Mouse (Mus musculus) T-helper 1 cell (primary cell): ENCODE measurements around the gene Gm6169.
"Not testable (repeated sequence)": the region's sequence is repeated elsewhere in the genome, so short reads cannot be mapped to it uniquely, and the experiment has no call there.

Source experiments
- in situ Hi-C: fragments of 300-600 bp; cut with MboI, MseI; formaldehyde crosslinking; loops from one replicate; pipeline ENCODE4 v1.15.1; 2025; ENCODE audit warnings: high pct_unique_total_duplicates

Gm6169 gene

GRCm38 (mm10) chr13:97070931-97071625 is 28.0 kb downstream of the Gm6169 start:
- in situ Hi-C loops = no loop called here

GRCm38 (mm10) chr13:97068151-97068550 is 30.9 kb downstream of the Gm6169 start:
- in situ Hi-C loops = no loop called here

DNA sequence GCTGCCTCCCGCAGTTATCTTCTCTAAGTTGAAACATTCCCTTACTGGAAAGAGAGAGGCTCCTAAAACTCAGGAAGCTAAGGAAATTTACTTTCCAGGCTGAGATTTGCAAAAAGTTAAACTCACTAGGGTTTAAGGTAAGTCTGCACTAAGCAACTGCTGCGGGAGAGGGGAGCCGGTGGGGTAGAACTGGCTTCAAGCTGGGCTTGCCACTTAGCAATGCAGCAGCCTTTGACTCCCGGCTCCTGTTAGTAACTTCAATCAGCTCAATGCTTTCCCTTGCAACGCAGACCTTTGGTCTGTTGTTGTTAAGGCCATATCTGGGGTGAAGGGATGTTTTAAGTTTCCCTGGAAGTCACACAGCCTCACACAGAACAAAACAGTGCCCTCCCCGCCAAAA is 31.3 kb downstream of the Gm6169 start:
- in situ Hi-C loops = no loop called here

GRCm38 (mm10) chr13:97066649-97067550 is 32.1 kb downstream of the Gm6169 start, which contains the start of gene Fam169a:
TSS of gene Fam169a (plus strand) at chr13:97067286.
- in situ Hi-C loops = no loop called here

GRCm38 (mm10) chr13:97064844-97065621 is 34.0 kb downstream of the Gm6169 start:
- in situ Hi-C loops = not testable (repeated sequence)

DNA sequence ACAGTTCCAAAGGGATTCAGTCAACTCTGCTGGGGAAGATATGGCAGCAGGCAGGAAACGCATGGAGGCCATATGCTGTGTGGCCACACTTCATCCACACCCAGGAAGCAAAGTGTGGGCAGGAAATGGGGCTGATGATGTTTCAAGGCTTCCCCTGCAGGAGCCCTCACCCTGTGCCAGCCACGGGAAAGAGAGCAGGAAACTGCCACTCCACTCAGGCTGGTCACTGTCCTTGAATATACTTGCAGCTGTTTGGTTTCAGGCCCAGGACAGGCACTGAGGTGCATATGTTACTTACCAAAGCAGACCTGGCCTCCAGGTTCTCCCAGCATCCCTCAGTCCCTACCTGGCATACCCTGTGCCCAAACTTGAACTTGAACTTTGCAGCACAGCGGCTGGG is 34.6 kb downstream of the Gm6169 start:
- in situ Hi-C loops = no loop called here

- in situ Hi-C loops = no loop called here
Measured at GRCm38 (mm10) chr13:97063431-97063830, 35.6 kb downstream of the Gm6169 start.

DNA sequence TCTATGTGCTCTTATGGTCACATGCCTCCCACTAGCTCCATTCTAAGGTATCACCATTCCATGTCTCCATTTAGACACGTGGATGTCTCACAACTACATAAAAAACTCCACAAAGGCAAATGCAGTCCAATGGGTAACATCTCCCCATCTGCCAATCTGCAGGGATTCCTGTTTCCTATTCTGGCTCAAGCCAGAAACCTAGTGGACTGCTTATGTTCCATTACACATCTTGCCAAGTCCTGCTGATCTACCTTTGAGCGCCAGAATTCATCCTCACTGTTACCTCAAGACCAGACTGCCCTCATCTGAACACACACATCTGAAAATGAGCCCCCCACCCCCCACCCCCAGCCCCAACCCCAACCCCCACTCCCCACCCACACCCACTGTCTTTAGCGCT is 36.9 kb downstream of the Gm6169 start:
- in situ Hi-C loops = no loop called here

GRCm38 (mm10) chr13:97060331-97060730 is 38.7 kb downstream of the Gm6169 start:
- in situ Hi-C loops = no loop called here

DNA sequence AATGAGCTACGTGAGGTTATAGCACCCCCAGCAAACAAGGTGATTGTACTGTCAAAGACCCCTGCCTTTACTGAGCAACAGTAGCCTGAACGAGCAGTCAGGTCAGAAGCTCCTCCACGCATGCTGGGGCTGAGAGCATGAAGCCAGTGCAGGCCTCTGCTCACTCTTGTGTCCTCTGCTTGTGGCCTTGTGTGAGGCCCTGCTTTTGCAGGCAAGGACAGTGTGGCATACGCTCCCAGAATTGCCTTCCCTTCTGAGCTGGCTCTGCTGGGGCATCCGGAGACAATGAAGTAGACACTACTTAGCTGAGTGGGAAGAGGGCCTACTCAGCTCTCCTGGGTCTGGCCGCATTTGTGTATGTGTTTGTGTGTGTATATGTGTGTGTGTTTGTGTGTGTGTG is 39.3 kb downstream of the Gm6169 start:
- in situ Hi-C loops = no loop called here

- in situ Hi-C loops = no loop called here
Measured at GRCm38 (mm10) chr13:97057817-97058216, 41.2 kb downstream of the Gm6169 start.

GRCm38 (mm10) chr13:97053844-97054243 is 45.2 kb downstream of the Gm6169 start:
- in situ Hi-C loops = no loop called here

- in situ Hi-C loops = no loop called here
Measured at GRCm38 (mm10) chr13:97052667-97053066, 46.4 kb downstream of the Gm6169 start.

DNA sequence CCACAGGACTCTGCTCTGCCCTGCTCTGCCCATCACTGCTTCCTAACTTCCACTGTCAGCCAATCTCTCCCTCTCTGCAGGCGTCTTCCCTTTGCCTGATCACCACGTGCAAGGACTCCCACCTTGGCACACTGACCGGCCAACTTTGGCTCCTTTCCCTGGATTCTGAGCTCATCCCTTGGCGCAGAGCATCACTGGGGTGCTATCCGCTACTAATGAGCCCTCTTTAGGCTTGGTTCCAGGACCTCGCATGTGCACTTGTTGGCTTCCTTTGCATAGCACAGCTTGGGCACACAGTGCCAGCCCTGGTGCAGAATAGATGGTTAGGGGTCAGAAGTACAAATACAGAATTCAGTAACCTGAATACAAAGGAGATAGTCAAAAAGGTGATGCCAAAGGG is 47.9 kb downstream of the Gm6169 start:
- in situ Hi-C loops = no loop called here
